Mouse (Mus musculus): Measurements from ENCODE around the gene Strip1.

Strip1 gene

DNA sequence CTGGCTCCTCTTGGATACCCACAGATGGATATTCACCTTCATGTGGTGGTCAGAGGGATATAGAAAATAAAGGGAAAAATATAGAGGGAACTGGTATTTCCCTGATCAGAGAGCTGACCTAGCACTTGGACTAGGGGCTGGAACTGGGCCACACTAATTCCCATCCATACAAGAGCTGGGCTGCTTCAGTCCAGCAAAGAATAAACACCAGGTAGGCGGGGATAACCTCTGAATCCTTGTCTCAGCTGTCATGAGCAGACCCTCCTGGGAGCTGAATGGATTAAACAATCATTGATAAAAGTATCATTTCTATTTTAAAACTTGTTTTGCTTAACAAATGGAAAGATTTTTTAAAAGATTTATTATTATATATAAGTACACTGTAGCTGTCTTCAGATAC, 39.9 kb downstream of the Strip1 start:
- DNase-seq (ENCODE audit: low spot score), result no peak

DNA sequence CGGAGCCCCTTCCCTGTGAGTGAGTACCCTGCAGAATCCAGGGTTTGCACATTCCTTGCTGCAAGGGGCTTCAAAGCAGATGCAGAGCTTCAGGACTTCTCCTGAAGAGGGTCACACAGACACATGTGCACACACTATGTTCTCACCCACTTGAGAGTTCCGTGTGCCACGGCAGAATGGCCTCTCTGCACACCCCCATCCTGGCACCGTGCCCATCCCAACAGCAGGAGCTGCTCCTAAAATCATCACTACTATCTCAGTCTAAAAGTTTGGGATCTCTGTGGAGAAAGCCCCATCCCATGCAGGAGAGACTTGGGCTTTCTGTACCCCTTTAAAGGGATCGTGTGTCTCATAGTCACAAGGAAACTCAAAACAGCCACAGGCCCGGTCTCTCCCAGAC, 45.0 kb downstream of the Strip1 start:
- DNase-seq (ENCODE audit: low spot score), result no peak

DNA sequence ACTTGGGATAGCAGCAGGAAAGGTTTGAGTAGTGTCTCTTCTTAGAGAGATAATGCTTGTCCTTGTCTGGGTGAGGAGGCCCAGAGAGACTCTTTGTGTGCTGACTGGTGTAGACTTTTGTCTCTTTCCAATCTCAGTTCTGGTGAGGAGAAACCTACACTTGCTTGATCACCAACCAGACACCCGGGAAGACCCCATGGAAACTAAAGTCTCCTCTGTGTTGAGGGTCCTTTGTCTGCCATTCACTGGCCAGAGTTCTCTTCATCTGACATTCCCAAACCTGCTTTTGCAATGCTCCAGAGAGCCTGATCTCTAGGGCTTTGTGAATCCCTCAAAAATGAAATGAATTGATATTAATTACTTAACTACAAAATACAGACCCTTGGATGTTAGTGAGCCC, 47.6 kb downstream of the Strip1 start:
- no peak for DNase-seq (ENCODE audit: low spot score)

DNA sequence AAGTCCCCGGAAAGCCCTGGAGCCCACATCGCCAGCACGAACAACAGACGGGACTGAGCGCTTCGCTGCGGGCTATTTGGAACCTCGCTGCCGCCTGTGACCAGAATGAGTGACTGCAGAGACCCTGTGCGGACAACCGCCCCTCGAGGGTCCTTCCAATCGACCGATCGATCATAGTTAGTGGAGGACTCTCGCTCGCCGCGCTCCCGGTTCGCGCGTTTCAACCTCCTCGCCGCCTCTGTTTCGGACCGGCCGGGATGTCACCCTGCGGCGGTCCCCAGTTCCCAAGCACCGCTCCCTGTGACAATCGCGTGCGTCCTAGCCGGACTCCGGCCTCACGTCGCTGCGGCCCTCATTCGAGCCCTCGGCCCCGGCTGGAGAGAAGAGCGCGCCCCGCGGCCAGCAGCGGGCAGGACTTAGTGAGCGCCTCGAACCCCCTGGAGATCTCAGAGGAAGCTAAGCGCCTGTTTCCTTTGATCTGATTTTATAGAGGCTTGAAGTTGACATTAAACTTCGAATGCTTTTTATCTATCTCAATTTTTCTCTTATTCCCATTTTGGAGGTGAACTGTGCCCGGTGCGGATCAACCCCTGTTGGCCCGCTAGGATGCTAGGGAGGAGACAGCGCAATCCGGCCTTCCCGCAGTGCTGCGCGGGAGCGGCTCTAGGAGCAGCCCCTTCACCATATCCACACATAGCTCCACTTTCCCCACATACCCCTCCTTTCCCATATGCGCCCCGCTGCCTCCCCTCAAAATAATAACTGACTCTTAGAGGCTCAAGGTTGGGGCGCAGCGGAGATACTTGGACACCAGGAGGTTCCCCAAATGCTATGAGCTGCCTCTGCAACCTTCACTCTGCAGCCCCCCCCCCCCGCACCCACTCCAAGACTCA, 48.4 kb downstream of the Strip1 start:
- DNase-seq (ENCODE audit: low spot score), result peak; percentile 54

DNA sequence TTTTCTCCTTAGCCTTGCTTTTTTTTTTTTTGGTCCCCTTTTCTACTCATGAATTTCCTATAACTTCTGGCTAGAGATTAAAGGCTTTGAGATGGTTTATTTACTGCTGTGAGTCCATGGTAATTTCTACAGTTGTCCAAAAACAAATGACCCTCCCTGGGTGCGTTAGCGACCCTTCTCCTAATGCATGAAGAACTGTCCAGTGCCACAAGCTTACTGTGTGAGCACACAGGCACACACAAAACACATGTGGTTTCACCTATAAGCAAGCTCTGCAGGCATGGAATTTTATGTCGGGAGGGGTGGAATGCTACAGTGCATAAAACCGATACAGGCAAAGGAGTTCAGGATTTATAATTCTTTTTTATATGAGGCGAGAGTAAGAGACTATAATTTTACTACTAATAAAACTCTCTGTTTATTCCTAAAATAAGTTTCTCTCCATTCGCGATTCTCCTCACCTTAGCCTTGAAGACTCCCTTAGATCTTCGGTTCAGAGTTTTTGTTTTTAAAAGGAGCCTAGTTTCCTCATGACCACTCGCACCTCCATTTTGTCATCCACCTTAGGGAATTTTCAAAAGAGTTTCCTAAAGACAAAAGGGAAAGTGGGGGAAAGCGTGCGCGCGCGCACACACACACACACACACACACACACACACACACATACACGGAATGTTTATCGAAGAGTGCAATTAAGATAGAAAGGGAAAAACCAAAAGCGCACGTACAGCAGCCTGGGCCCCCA, 49.2 kb downstream of the Strip1 start:
- DNase-seq (ENCODE audit: low spot score), result peak; percentile 28

- no peak for DNase-seq (ENCODE audit: low spot score)
Observed at GRCm38 (mm10) chr3:107581103-107582010, 50.1 kb downstream of the Strip1 start.

DNA sequence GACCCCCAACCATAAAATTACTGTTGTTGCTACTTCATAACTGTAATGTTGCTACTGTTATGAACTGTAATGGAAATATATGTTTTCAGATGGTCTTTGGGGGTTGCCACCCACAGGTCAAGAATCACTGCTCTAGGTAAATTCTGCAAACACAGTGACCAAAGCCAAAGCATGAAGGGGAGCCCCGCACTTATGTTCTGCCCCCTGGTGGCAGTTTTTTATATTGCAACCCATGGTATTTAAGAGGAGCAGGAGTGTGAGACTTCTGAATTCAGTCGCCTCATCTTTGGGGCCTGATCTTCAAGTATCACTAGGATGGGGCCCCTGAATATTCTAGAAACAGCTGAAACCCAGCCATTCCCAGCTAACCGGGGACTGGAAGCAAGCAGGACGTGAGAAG, 52.0 kb downstream of the Strip1 start:
- DNase-seq (ENCODE audit: low spot score), result peak; percentile 88

- DNase-seq (ENCODE audit: low spot score), result no peak
Observed at GRCm38 (mm10) chr3:107577810-107578390, 53.6 kb downstream of the Strip1 start.

DNA sequence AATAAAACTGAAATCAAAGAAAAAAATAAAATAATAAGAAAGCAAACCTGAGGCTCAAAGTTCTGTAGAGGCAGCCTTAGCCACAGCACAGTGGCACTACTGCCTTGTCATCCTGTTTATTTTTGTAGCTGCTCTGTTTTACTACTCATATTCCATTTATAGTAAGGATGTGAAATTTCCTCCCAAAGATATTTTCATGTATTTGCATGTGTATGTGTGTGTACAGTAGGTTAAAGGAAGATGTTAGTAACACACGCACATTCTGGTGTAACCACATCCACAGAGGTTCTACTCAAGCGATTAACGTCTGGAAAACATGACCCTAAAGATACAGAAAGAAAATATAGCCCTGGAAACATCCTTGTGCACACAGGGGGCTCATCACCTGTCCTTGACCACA, 54.7 kb downstream of the Strip1 start:
- DNase-seq (ENCODE audit: low spot score), result no peak

- peak; percentile 30 for DNase-seq (ENCODE audit: low spot score)
Observed at GRCm38 (mm10) chr3:107571205-107571604, 60.3 kb downstream of the Strip1 start.

- DNase-seq (ENCODE audit: low spot score), result no peak
Observed at GRCm38 (mm10) chr3:107568721-107569120, 62.8 kb downstream of the Strip1 start.

GRCm38 (mm10) chr3:107567766-107568165, 63.7 kb downstream of the Strip1 start:
- DNase-seq (ENCODE audit: low spot score), result no peak

GRCm38 (mm10) chr3:107565331-107565730, 66.2 kb downstream of the Strip1 start:
- DNase-seq (ENCODE audit: low spot score), result no peak

GRCm38 (mm10) chr3:107563880-107564279, 67.6 kb downstream of the Strip1 start:
- no peak for DNase-seq (ENCODE audit: low spot score)

GRCm38 (mm10) chr3:107562591-107562990, 68.9 kb downstream of the Strip1 start:
- no peak for DNase-seq (ENCODE audit: low spot score)
